Mouse (Mus musculus): Measurements from ENCODE around the gene Cyb5d1.

DNA sequence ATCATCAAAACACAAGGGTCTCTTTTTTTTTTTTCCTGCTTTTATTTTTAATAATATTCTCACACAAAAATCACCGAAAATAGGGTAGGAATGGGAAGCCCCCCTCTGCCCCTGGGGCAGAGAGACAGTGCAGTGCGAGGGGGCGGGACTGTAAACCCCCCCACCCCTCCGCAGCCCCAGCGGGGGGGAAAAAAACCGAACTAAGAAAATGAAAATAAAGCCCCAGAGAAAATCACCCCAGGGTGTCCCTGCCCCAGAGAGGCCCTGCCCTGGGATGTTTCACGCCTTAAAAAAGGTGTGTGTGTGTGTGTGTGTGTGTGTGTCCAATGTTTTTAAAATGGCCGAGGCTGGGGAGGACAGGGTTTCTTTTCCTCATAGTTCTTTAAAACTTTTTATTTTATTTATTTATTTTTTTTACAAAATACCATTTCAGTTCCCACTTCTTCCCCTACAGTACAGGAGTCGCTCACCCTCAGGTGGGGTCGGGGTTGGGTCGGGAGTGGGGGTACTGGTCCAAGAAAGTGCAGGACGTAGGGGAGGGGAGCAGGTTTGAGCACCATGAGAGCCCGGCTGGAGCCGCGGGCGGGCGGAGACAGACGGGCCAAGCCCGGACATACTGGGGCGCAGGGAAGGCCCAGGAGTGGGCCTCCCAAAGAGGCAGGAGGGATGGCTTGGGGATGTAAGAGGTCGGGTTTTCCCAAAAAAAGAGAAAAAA is 3.2 kb upstream of the Cyb5d1 start:
- TF ChIP-seq POLR2A (IDR thresholded peaks at IDR 0.05; ENCODE audit: low read depth, low read length), result no peak
- TF ChIP-seq CTCF (IDR thresholded peaks at IDR 0.05; ENCODE audit: extremely low read depth, insufficient read length, insufficient replicate concordance, low read depth, low read length), result no peak
